23 mouse cellular contexts compared by ENCODE assay signal in genomic region chr1:189532834-189533233, GRCm38 (mm10).
"Had no signal": no experiment of that assay in that cellular context is flagged by ENCODE, and none has a peak within 500 bp of the region (broad histone marks: within the 10 kb centered on the region; RNA-seq: fewer than 3 reads in every experiment).

No protein-coding gene starts in this region.

- H3K27ac ChIP-seq: limb, embryonic 12.5 days; limb, embryonic 15.5 days; liver, embryonic 14.5 days; macrophage; midbrain, embryonic 12.5 days; midbrain, embryonic 15.5 days; neural tube, embryonic 13.5 days; stomach, embryonic 15.5 days had no signal

- DNase-seq: kidney, adult 18-20 months; kidney, adult 9 months; kidney, postnatal 14 days; kidney, postnatal 4 days; liver, postnatal 0 days; lung, embryonic 14.5 days; retina, postnatal 1 day; right cerebral cortex, postnatal 14 days; right cerebral cortex, postnatal 4 days; thymus, adult 18-20 months; thymus, postnatal 36 days had no signal

- H3K4me3 ChIP-seq: layer of hippocampus, adult 2 months; limb, embryonic 12.5 days; limb, embryonic 15.5 days; midbrain, embryonic 12.5 days; midbrain, embryonic 15.5 days; myocyte; neural tube, embryonic 13.5 days; stomach, embryonic 15.5 days had no signal

- H3K27me3 ChIP-seq: limb, embryonic 12.5 days; limb, embryonic 15.5 days; midbrain, embryonic 12.5 days; midbrain, embryonic 15.5 days; neural tube, embryonic 13.5 days; stomach, embryonic 15.5 days had no signal

- H3K9ac ChIP-seq: limb, embryonic 12.5 days; limb, embryonic 15.5 days; liver, embryonic 14.5 days; liver, postnatal 0 days; lung, embryonic 14.5 days; midbrain, embryonic 12.5 days; midbrain, embryonic 15.5 days; neural tube, embryonic 13.5 days; stomach, embryonic 15.5 days had no signal

- H3K4me2 ChIP-seq: limb, embryonic 12.5 days; limb, embryonic 15.5 days; liver, embryonic 11.5 days; lung, embryonic 14.5 days; midbrain, embryonic 12.5 days; midbrain, embryonic 15.5 days; neural tube, embryonic 13.5 days; stomach, embryonic 15.5 days had no signal

- H3K4me1 ChIP-seq: limb, embryonic 12.5 days; midbrain, embryonic 12.5 days; midbrain, embryonic 15.5 days; neural tube, embryonic 13.5 days; stomach, embryonic 15.5 days had no signal

- H3K9me3 ChIP-seq: limb, embryonic 12.5 days; limb, embryonic 15.5 days; midbrain, embryonic 12.5 days; midbrain, embryonic 15.5 days; neural tube, embryonic 13.5 days; stomach, embryonic 15.5 days had no signal

- H3K36me3 ChIP-seq: limb, embryonic 12.5 days; limb, embryonic 15.5 days; midbrain, embryonic 12.5 days; midbrain, embryonic 15.5 days; neural tube, embryonic 13.5 days; stomach, embryonic 15.5 days had no signal

- ATAC-seq: liver, postnatal 0 days; lung, postnatal 0 days; midbrain, embryonic 15.5 days had no signal
